Mouse (Mus musculus): ENCODE results near the gene Gpx3.

DNA sequence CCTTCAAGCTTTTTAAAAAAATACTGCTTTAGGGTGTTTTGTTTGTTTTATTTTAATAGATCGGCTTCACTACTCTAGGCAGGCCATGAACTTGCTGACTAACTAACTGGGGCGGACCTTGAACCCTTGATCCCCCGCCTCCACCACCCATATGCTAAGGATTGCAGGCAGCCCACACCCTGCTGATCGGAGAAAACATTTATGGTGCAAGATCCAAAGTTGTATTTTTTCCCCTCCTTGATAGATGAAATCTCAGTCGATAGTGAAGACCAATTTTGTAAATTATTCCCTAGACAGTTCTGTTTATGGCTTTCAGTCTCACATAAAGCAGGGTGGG, 35.2 kb upstream of the Gpx3 start:
- no peak for TF ChIP-seq CTCF (IDR thresholded peaks at IDR 0.05; ENCODE audit: low read depth, low read length)
- no peak for TF ChIP-seq POLR2A (IDR thresholded peaks at IDR 0.05; ENCODE audit: extremely low read depth, insufficient read depth, low read length)
